Mouse (Mus musculus): ENCODE results near the gene Mpzl3.

Gene Mpzl3

DNA sequence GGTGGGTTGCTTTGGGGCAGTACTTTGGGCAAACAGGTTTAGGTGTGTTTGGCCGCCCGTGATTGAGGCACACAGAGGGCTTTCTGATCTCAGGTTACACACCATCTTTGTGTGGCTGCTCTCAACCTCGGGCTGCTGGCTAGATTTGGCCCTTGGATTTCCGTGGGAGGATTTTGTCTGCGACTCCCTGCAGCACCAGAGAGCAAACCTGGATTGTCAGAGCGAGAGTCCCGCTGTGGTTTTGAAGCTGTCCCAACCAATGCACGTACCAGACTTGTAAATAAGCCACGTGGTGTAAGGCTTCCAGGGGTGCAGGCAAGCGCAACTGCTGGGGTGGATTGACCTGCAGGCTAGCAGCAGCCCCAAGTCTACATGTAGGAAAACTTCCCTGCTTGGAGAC, 12.0 kb upstream of the Mpzl3 start:
- DNase-seq (ENCODE audit: low spot score in 2 of 2): no peak

DNA sequence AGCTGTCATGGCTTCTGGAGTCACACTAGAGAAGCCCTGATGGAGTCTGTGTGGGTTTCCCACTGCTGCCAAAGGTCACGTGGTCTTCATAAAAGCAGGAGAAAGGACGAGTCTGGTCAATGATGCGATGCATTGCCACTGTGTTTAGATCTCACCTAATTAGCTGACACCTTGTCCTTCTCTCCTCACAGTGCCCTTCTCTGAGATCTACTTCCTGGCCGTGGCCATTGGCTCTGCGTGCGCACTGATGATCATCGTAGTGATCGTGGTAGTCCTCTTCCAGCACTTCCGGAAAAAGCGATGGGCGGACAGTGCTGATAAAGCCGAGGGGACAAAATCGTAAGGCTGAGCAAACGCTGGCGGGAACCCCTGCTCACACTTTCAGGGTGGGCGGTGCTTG, 8.0 kb upstream of the Mpzl3 start:
- no peak for DNase-seq (ENCODE audit: low spot score in 2 of 2)

GRCm38 (mm10) chr9:45048511-45048910, 6.5 kb upstream of the Mpzl3 start:
- DNase-seq (ENCODE audit: low spot score in 2 of 2): no peak

DNA sequence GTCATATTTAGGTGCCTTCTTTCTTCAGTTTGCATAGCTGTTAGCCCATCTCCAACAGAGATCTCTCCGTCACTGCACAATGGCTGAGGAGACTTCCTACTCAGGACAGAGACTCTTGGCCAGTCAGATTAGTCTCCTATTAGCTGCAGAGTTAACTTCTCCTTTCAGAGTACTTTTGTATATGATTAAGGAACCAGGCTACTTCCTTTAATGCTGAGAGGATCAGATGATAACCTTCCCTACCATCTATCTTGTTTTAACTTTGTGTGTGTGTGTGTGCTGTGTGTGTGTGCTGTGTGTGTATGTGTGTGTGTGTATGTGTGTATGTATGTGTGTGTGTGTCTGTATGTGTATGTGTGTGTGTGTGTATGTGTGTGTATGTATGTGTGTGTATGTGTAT, 5.3 kb upstream of the Mpzl3 start:
- DNase-seq (ENCODE audit: low spot score in 2 of 2): no peak

DNA sequence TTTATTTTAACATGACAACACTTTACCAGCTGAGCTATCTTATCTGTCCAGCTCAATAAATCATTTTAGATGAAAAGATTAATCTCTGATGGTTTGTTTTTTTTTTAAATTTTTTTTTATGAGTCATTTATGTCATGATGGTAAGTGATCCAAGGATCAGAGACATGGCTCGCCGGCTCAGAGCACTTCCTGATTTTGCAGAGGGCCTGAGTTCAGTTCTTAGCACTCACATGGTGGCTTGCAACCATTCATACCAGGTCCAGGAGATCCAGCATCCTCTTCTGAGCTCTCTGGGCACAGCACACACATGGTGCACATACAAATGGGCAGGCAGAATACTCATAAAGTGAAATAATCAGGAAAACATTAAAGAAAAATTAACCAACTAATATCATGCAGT, 4.7 kb upstream of the Mpzl3 start:
- DNase-seq (ENCODE audit: low spot score in 2 of 2): no peak

- no peak for DNase-seq (ENCODE audit: low spot score in 2 of 2)
Observed at GRCm38 (mm10) chr9:45058304-45058940, 3.4 kb downstream of the Mpzl3 start.

GRCm38 (mm10) chr9:45060151-45060550, 5.2 kb downstream of the Mpzl3 start:
- no peak for DNase-seq (ENCODE audit: low spot score in 2 of 2)

DNA sequence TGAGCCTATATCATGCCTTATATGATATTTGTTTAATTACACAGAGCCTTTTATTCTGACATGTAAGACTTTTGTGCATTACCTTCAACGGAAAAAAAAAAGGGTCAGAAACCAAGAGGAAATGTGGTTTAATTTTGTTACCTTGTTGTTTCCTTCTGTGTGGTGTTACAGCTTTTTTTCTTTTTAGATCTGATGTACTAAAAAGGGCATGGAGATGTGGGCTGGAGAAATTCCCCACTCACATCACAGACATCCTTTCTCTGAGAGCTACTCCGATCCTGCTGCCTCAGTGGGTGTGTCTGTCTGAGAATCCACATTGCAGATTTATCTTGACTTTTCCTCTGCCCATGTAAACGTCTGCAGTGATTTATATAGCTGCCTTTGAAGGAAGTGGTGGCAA, 7.7 kb downstream of the Mpzl3 start:
- DNase-seq (ENCODE audit: low spot score in 2 of 2): no peak

DNA sequence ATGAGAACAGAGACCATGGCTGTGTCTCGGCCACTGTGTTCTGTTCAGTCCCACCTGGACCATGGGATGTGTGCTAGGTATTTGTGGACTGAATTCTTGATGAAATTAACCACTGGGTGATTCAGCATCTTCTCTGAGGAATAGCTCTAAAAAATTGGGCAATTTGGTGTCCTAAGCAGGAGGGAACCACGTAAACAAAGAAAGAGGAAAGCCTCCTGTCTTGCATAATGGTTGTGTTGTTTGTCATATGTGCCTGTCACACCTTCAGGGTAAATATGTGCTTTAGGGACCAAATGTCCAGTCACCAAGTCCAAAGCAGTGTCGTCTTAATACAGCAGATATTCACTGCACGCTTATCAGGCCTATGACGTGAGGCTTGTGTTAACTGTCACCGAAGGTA, 9.4 kb downstream of the Mpzl3 start:
- no peak for DNase-seq (ENCODE audit: low spot score in 2 of 2)

- no peak for DNase-seq (ENCODE audit: low spot score in 2 of 2)
Observed at GRCm38 (mm10) chr9:45066735-45067134, 11.7 kb downstream of the Mpzl3 start.

DNA sequence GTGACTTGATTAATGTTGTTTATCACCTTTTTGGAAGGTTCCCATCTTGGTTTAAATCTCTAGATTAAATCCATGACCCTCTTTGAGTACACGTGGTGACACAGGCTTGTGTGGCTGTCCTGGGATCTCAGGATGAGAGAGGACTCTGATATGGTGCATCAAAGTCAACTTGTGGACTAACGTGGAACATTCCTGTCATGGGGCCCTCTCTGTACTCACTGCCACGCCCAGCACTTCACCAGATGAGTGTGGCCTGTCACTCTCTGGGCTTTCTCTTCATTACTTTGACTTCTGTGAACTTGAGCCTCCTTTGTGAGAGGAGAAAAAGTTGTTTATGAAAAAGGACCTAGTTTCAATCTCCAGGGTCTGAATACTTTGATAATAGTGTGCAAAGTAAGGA, 16.8 kb downstream of the Mpzl3 start:
- DNase-seq (ENCODE audit: low spot score in 2 of 2): no peak

DNA sequence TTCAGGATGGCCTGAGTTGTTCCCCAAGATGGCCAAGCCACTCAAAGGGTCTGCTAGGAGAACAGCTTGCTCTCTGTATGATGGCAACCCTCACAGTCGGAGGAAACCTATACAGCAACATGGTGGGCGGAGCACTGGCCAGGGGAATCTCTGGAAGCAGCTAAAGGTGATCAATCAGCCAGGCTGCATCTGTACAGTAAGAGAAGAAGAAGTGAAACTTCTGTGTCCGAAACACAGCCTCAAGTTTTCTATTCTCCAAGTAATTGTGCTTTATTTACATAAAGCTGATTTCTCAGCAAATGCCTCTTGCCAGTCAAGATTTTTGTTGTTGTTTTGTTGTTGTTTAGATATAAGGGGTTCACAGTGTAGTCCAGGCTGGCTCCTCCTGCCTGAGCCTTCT, 22.9 kb downstream of the Mpzl3 start:
- no peak for DNase-seq (ENCODE audit: low spot score in 2 of 2)

GRCm38 (mm10) chr9:45079011-45079410, 24.0 kb downstream of the Mpzl3 start, which contains the start of gene Jaml:
TSS of gene Jaml (plus strand) at chr9:45079183.
- no peak for DNase-seq (ENCODE audit: low spot score in 2 of 2)

DNA sequence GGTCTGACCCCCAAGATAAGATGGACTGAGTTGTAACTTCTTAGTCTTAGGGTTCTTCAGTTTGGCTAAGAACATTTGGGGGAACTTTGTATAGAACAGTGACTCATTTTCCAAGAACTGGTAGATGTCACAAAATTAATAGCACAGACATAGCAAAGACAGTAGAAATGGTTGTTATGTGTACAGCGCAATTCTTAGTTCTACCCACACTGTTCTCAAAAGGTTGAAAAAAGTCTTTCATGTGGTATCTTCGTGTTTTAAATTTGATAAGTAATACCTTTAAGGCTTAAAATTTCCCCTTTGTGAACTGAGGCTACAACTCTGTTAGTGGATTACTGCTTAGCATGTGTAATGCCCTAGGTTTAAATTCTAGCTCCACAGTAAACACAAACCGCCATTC, 28.1 kb downstream of the Mpzl3 start:
- no peak for DNase-seq (ENCODE audit: low spot score in 2 of 2)

DNA sequence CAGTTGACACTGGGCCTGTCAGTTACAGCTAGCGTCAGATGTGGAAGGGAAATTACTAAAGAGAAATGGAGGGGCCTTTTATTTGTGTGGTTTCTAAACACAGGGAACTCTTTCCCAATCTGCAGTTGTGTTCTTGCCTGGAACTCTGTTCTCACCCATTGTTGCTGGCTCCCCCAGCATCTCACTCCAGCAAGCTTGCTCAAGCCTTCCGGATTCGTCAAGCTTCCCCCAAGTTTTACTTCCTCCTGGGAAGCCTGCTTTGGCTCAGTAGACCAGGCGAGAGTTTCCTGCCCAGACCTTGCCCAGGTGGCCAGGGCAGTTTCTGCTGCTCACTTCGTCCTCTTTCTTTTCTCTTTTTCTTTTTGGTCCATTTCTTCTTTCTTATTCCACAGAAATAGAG, 29.6 kb downstream of the Mpzl3 start:
- DNase-seq (ENCODE audit: low spot score in 2 of 2): no peak

DNA sequence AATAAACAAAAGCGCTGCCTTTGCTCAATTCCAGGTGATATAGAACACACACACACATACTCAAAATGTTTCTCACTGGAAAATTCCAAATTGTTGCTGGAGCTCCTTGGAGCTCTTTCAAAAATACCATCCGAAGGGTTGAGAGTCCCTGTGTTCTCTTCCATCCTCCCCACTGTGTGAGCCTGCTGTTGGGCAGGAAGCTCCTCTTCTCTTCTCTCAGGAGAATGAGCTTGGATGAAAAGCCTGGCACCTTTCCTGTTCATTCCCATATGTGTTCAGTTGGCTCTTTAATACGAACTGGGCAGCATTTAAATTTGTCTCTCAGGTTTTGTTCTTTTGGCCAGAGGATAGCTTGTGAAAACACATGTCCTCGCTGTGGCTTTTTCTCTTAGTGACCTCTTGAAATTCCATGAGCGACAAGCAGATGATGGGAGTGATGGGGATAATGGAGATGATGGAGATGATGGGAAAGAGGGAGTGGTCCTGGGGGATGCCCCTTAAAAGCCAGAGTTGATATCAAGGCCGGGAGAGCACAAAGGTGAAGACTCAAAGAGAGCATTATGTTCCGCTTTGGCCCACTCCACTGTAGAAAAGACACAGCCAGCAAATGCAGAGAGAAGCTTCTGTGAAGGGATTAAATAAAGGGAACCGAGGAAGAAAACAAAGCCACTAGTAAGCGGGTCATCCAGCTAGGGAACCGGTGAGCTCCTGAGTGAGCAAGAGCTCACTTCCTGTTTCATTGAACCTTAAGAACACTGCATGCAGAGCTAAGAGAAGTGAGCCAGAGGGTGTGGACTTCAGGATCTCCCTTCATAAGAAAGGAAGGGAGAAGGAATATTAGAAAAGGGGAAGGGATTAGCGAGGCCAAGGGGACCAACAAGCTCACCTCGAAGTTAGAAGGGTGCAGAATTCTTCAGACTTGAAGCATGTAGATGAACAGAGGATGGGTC, 31.0 kb downstream of the Mpzl3 start:
- DNase-seq (ENCODE audit: low spot score in 2 of 2): no peak

DNA sequence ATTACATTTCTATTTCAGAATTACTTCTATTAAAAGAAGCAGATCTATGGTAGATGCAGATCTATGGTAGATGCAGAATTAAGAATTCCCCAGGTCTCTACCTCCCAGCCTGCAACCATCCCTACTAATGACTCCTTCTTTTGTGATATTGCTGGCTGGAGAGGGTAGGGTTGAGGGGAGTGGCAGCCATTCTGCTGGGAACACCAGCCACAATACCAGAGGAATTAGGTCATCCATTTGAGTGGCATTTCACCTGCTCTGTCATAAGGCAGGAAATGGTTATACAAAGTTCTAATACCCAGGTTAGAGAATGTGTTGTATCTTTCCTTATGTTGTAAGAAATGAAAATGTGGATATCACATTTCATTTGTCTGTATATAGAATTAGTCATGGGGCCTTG, 33.1 kb downstream of the Mpzl3 start:
- DNase-seq (ENCODE audit: low spot score in 2 of 2): no peak

- DNase-seq (ENCODE audit: low spot score in 2 of 2): no peak
Observed at GRCm38 (mm10) chr9:45090811-45091210, 35.8 kb downstream of the Mpzl3 start.

DNA sequence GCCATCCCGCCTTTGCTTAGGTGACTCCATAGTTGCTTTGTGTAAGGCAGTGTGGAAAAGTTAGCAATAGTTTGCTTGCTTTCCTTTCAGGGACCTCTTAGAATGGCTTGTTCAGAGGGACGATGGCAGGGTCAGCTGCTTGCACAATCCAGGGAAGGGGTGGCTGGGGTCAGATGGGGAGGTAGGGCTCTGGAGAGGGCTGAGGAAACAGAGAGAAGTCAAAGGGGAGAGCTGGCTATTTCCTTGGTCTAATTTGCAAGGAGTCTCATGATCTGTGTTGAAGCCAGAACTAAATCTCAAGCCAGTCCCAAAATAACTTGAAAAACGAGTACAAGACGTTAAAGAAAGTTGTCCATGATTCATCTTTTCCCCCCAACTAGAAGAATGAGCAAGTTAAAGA, 37.7 kb downstream of the Mpzl3 start:
- no peak for DNase-seq (ENCODE audit: low spot score in 2 of 2)

- DNase-seq (ENCODE audit: low spot score in 2 of 2): no peak
Observed at GRCm38 (mm10) chr9:45095149-45095937, 40.4 kb downstream of the Mpzl3 start.

- DNase-seq (ENCODE audit: low spot score in 2 of 2): no peak
Observed at GRCm38 (mm10) chr9:45097877-45098276, 42.9 kb downstream of the Mpzl3 start.

GRCm38 (mm10) chr9:45098426-45098825, 43.4 kb downstream of the Mpzl3 start:
- no peak for DNase-seq (ENCODE audit: low spot score in 2 of 2)

All from urinary bladder, postnatal 4 days (tissue).